Mouse (Mus musculus): ENCODE data around the gene Cdc42se2. TPM values are rescaled to one million over a fixed set of nuclear protein-coding genes. Genes with fewer than 3 reads are reported as not detected.

The Cdc42se2 gene
- polyA plus RNA-seq, 1 experiment from 2014 or later, result 88.6 TPM

DNA sequence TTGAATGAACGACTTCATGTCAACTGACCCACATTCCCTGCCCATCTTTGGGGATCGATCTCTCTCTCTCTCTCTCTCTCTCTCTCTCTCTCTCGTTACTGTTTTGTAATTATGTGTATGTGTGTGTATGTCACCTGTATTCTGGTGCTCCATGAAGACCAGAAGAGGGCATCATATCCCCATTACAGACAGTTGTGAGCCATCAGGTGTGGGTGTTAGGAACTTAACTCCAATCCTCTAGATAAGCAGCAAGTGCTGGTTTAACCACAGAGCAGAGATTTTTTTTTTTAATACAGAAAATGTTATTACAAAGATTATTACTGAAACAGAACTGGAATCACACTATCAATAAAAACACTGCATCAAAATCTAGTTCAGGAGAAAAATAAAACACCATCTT, 1.9 kb downstream of the Cdc42se2 start:
- H3K27ac ChIP-seq (ENCODE audit: low read length), result no peak overlapping the region
- H3K4me1 ChIP-seq (ENCODE audit: control insufficient read depth, insufficient read depth, low read length), result peaks cover 7% of the 10 kb centered on the region; the same call in 1 of the 2 replicates
- H3K4me2 ChIP-seq (replicated peaks; ENCODE audit: low read depth, low read length), result no peak overlapping the region
- no peaks in the 10 kb centered on the region for H3K27me3 ChIP-seq (ENCODE audit: control insufficient read depth, insufficient read depth, low read length)
- ATAC-seq (ENCODE audit: insufficient number of reproducible peaks, insufficient read depth, low FRiP score, low read depth), result no peak
- 86% methylated on average over 3 of the region's 3 CpGs for WGBS
- H3K36me3 ChIP-seq (ENCODE audit: control insufficient read depth, insufficient read depth, low read length), result no peaks in the 10 kb centered on the region
- no peak overlapping the region for H3K9ac ChIP-seq (replicated peaks; ENCODE audit: low read depth, low read length)
- H3K4me3 ChIP-seq (ENCODE audit: low read depth, low read length), result no peak overlapping the region
- no peaks in the 10 kb centered on the region for H3K9me3 ChIP-seq (ENCODE audit: control insufficient read depth, low read depth, low read length)

DNA sequence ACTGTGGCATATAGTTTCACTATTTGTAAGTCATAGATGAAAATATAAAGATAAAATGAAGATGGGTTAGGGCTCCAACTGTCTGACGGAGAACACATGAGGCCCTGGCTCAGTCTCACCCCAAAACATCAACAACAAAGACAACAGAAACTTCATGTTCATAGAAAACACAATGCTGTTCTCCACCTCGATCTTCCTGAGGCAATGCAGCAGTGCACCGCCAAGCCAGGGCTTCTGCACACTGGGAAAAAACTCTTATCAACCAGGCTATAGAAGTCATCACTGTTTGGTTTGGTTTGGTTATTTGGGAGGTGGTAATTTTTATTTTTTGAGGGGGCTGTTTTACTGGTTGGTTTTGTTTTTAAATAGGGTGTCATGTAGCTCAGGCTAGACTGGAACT, 3.0 kb downstream of the Cdc42se2 start:
- Histone ChIP-seq H3K27me3 (ENCODE audit: control insufficient read depth, insufficient read depth, low read length) (no peaks in the 10 kb centered on the region), H3K36me3 (ENCODE audit: control insufficient read depth, insufficient read depth, low read length) (no peaks in the 10 kb centered on the region), H3K4me1 (ENCODE audit: control insufficient read depth, insufficient read depth, low read length) (peaks cover 7% of the 10 kb centered on the region; the same call in 1 of the 2 replicates), H3K9ac (replicated peaks; ENCODE audit: low read depth, low read length) (no peak overlapping the region), H3K4me3 (ENCODE audit: low read depth, low read length) (no peak overlapping the region), H3K27ac (ENCODE audit: low read length) (no peak overlapping the region), H3K9me3 (ENCODE audit: control insufficient read depth, low read depth, low read length) (no peaks in the 10 kb centered on the region), H3K4me2 (replicated peaks; ENCODE audit: low read depth, low read length) (no peak overlapping the region)
- no peak for ATAC-seq (ENCODE audit: insufficient number of reproducible peaks, insufficient read depth, low FRiP score, low read depth)
- 89% methylated on average over 3 of the region's 3 CpGs for WGBS

DNA sequence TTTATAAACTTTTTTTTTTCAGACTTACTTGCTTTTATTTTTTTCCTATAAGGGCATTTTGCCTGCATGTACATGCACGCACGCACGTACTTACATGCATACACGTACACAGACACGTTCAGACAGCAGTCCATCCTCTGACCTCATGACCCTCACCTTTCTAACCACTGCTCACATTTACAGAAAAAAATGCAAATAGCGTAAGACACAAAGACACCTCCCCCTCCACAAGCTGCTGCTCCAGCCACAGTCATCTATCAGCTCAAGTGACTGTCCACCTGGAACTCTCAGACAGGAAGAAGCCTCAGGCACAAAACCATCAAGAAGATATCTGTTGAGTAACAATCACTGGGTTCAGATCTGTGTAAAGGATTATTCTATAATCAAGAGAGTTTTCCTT, 5.2 kb downstream of the Cdc42se2 start:
- Histone ChIP-seq H3K9me3 (ENCODE audit: control insufficient read depth, low read depth, low read length) (no peaks in the 10 kb centered on the region), H3K4me3 (ENCODE audit: low read depth, low read length) (no peak overlapping the region), H3K27ac (ENCODE audit: low read length) (no peak overlapping the region), H3K4me1 (ENCODE audit: control insufficient read depth, insufficient read depth, low read length) (peaks cover 12% of the 10 kb centered on the region), H3K27me3 (ENCODE audit: control insufficient read depth, insufficient read depth, low read length) (no peaks in the 10 kb centered on the region), H3K4me2 (replicated peaks; ENCODE audit: low read depth, low read length) (no peak overlapping the region), H3K36me3 (ENCODE audit: control insufficient read depth, insufficient read depth, low read length) (no peaks in the 10 kb centered on the region), H3K9ac (replicated peaks; ENCODE audit: low read depth, low read length) (no peak overlapping the region)
- 62% methylated on average over 6 of the region's 6 CpGs for WGBS
- no peak for ATAC-seq (ENCODE audit: insufficient number of reproducible peaks, insufficient read depth, low FRiP score, low read depth)

DNA sequence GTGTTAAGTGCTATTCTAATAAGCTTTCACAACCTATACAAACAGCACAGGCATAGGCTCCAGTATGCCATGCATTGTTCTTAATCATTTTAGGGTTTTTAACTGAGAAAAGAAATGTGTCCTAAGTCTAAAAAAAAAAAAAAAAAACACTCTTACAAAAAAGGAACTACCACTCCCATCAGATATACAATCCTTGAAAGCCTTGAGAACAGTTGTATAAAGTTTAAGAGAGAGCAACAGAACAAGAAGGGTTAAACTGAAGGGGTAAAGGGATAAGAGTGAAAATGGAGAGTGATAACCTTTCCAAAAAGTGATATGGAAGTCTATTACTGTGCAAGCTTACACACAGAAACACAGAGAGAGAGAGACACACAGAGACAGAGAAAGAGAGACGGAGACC, 7.5 kb downstream of the Cdc42se2 start:
- no peak overlapping the region for H3K27ac ChIP-seq (ENCODE audit: low read length)
- no peak for ATAC-seq (ENCODE audit: insufficient number of reproducible peaks, insufficient read depth, low FRiP score, low read depth)
- H3K4me3 ChIP-seq (ENCODE audit: low read depth, low read length), result no peak overlapping the region
- no peak overlapping the region for H3K9ac ChIP-seq (replicated peaks; ENCODE audit: low read depth, low read length)
- no peaks in the 10 kb centered on the region for H3K27me3 ChIP-seq (ENCODE audit: control insufficient read depth, insufficient read depth, low read length)
- H3K9me3 ChIP-seq (ENCODE audit: control insufficient read depth, low read depth, low read length), result no peaks in the 10 kb centered on the region
- H3K36me3 ChIP-seq (ENCODE audit: control insufficient read depth, insufficient read depth, low read length), result no peaks in the 10 kb centered on the region
- H3K4me1 ChIP-seq (ENCODE audit: control insufficient read depth, insufficient read depth, low read length), result peaks cover 13% of the 10 kb centered on the region
- WGBS, result 100% methylated on average over 1 of the region's 1 CpGs
- no peak overlapping the region for H3K4me2 ChIP-seq (replicated peaks; ENCODE audit: low read depth, low read length)

DNA sequence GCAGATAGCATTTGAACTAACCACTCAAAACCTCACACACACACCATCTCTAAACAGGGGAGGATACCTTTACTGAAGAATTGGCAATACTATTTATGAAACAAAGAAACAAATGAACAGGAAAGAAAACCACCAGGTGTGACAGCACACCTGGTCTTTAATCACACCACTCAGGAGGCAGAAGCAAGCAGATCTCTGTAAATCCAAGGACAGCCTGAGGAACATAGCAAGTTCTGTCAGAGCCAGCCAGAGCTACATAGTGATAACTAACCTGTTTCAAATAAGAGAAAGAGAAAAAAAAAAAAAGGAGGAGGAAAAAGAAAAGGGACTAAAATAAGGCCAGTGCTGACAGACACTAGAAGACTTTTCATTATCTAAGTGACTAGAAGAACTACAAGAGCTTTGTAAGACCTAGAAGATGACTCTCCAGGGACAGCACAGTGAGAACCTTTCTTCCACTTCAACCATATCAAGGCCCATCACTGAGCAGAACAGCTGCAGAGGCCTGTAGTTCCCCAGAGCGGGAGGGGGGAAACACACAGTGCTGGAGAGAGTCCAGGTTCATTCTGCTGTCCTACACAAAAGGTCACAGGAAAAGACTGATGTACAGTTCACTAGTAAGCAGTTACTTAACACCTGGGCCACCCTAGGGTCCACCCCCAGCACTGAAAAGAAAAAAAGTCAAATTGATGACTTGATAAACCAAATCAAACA, 9.2 kb downstream of the Cdc42se2 start:
- H3K9me3 ChIP-seq (ENCODE audit: control insufficient read depth, low read depth, low read length), result no peaks in the 10 kb centered on the region
- 46% methylated on average over 1 of the region's 1 CpGs for WGBS
- no peak for ATAC-seq (ENCODE audit: insufficient number of reproducible peaks, insufficient read depth, low FRiP score, low read depth)
- no peak overlapping the region for H3K4me3 ChIP-seq (ENCODE audit: low read depth, low read length)
- no peaks in the 10 kb centered on the region for H3K36me3 ChIP-seq (ENCODE audit: control insufficient read depth, insufficient read depth, low read length)
- no peaks in the 10 kb centered on the region for H3K27me3 ChIP-seq (ENCODE audit: control insufficient read depth, insufficient read depth, low read length)
- H3K27ac ChIP-seq (ENCODE audit: low read length), result no peak overlapping the region
- peaks cover 16% of the 10 kb centered on the region for H3K4me1 ChIP-seq (ENCODE audit: control insufficient read depth, insufficient read depth, low read length)
- no peak overlapping the region for H3K4me2 ChIP-seq (replicated peaks; ENCODE audit: low read depth, low read length)
- H3K9ac ChIP-seq (replicated peaks; ENCODE audit: low read depth, low read length), result no peak overlapping the region

DNA sequence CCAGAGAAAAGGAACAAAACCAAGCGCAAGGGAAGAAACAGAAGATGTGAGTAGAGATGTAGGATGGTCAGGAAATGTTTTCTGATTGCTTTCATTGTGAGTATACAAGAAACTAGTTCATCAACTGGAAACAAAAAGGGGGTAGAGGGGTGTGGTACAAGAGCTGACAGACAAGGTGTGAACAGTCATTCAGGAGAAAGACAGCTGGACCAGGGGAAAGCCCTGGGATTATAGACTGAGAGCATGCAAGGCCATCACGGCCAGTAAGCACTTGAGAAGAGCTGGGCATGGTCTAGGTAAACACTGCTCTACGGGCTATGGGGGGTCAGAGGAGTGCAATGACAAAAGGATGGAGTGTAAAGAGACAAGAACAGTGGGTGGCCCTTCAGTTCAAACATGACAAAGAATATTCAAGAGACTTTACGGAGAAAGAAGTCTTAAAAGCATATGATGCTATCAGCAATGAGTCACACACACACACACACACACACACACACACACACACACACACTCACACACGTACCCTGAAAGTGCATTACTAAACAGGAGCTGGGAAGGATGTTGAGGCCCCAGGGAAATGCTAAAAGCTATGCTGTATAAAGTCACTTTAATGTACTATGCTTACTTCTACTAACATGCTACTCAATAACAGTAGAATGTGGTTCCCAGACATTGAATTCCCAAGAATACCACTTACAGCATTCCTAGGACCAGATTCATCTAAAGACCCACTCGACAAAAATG, 9.9 kb downstream of the Cdc42se2 start:
- no peak for ATAC-seq (ENCODE audit: insufficient number of reproducible peaks, insufficient read depth, low FRiP score, low read depth)
- Histone ChIP-seq H3K27me3 (ENCODE audit: control insufficient read depth, insufficient read depth, low read length) (no peaks in the 10 kb centered on the region), H3K4me2 (replicated peaks; ENCODE audit: low read depth, low read length) (no peak overlapping the region), H3K9me3 (ENCODE audit: control insufficient read depth, low read depth, low read length) (no peaks in the 10 kb centered on the region), H3K4me1 (ENCODE audit: control insufficient read depth, insufficient read depth, low read length) (peaks cover 19% of the 10 kb centered on the region), H3K9ac (replicated peaks; ENCODE audit: low read depth, low read length) (no peak overlapping the region), H3K4me3 (ENCODE audit: low read depth, low read length) (no peak overlapping the region), H3K27ac (ENCODE audit: low read length) (no peak overlapping the region), H3K36me3 (ENCODE audit: control insufficient read depth, insufficient read depth, low read length) (no peaks in the 10 kb centered on the region)
- 70% methylated on average over 6 of the region's 6 CpGs for WGBS

DNA sequence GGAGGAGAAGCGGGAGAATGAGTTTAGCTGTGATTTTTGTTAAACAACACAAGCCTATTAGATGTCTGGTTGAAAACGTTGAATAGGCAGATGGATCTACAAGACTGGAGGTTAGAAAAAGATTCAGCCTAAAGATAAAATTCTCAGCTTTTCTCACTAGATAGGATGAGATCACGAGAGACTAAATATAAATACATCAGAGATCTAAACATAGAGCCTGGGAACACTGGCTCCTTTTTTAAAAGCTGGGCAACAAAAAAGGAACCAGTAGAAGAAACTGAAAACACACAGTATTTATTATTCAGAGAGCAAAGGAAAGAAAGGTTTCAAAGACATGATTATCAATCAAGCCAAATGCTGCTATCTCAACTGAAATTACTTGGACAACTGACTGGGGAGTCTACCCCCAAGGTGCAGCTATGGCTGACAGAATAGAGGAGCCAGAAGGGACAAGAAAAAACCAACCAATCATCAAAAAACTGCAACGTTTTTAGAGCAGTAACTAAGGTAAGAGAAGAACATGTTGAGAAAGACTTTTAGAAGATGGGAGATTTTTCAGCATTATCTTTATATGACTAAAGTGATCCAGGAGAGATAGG, 10.6 kb downstream of the Cdc42se2 start:
- no peak overlapping the region for H3K9ac ChIP-seq (replicated peaks; ENCODE audit: low read depth, low read length)
- no peaks in the 10 kb centered on the region for H3K9me3 ChIP-seq (ENCODE audit: control insufficient read depth, low read depth, low read length)
- H3K4me1 ChIP-seq (ENCODE audit: control insufficient read depth, insufficient read depth, low read length), result peaks cover 22% of the 10 kb centered on the region
- WGBS, result 61% methylated on average over 4 of the region's 4 CpGs
- no peaks in the 10 kb centered on the region for H3K27me3 ChIP-seq (ENCODE audit: control insufficient read depth, insufficient read depth, low read length)
- ATAC-seq (ENCODE audit: insufficient number of reproducible peaks, insufficient read depth, low FRiP score, low read depth), result no peak
- no peaks in the 10 kb centered on the region for H3K36me3 ChIP-seq (ENCODE audit: control insufficient read depth, insufficient read depth, low read length)
- H3K27ac ChIP-seq (ENCODE audit: low read length), result no peak overlapping the region
- H3K4me3 ChIP-seq (ENCODE audit: low read depth, low read length), result no peak overlapping the region
- no peak overlapping the region for H3K4me2 ChIP-seq (replicated peaks; ENCODE audit: low read depth, low read length)

DNA sequence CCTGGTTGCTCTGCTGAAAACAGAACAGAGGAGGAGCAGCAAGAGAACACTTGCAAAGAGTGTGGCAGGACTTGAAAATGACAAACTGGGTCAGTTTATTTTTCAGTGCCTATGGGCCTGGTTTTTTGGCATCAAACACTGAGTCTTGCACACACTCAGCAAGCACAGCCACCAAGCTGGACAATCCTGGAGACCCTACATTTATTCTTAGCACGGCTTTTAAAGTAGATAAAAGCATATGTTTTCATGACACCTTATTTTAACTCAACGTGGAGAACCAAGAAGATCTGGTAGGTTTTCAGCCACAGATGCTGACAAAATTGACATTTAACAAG, 11.1 kb downstream of the Cdc42se2 start:
- ATAC-seq (ENCODE audit: insufficient number of reproducible peaks, insufficient read depth, low FRiP score, low read depth), result no peak
- Histone ChIP-seq H3K36me3 (ENCODE audit: control insufficient read depth, insufficient read depth, low read length) (no peaks in the 10 kb centered on the region), H3K4me3 (ENCODE audit: low read depth, low read length) (no peak overlapping the region), H3K4me2 (replicated peaks; ENCODE audit: low read depth, low read length) (no peak overlapping the region), H3K9me3 (ENCODE audit: control insufficient read depth, low read depth, low read length) (no peaks in the 10 kb centered on the region), H3K9ac (replicated peaks; ENCODE audit: low read depth, low read length) (no peak overlapping the region), H3K27ac (ENCODE audit: low read length) (no peak overlapping the region), H3K4me1 (ENCODE audit: control insufficient read depth, insufficient read depth, low read length) (peaks cover 22% of the 10 kb centered on the region), H3K27me3 (ENCODE audit: control insufficient read depth, insufficient read depth, low read length) (no peaks in the 10 kb centered on the region)
- 71% methylated on average over 2 of the region's 2 CpGs for WGBS
